Mouse (Mus musculus): ENCODE results near the gene Slc43a3. TPM values are rescaled to one million over a fixed set of nuclear protein-coding genes. Genes with fewer than 3 reads are reported as not detected.

Slc43a3 gene
- polyA plus RNA-seq, 1 experiment, result 4.5 TPM

DNA sequence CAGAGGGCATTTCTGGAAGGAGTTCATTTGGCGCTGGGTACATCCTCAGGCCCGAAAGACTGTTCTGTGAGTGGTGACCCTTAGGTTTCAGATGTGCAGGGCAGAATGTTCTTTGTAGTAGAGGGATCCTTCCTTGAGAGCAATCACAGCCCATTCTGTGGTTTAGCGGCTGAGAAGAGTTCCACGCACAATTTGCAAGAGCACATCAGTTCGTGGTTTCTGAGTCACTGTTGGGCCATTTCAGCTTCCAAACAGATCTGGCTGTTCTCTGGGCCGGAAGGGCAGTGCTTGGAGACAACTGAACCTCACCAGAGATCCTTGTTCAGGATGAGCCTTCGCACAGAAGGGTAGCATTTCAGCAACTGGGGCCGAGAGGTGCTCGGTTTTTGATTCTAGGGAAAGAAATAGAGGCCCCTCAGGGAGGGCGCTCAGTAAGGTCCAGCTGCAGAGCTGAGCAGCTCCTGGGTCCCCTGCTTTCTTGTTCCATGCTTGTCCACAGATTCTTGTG is 16.7 kb upstream of the Slc43a3 start:
- no peak overlapping the region for H3K4me2 ChIP-seq (ENCODE audit: low read depth)
- H3K79me2 ChIP-seq (ENCODE audit: control insufficient read depth, insufficient read depth), result no peaks in the 10 kb centered on the region
- TF ChIP-seq USF1 (IDR thresholded peaks at IDR 0.05; ENCODE audit: low read depth) (no peak), MAX (IDR thresholded peaks at IDR 0.05; ENCODE audit: low read depth) (no peak), MYOD1 (IDR thresholded peaks at IDR 0.05; ENCODE audit: control insufficient read depth in 1 of 3, insufficient read length in 2 of 3, low read depth in 2 of 3) (no peak), TCF12 (IDR thresholded peaks at IDR 0.05; ENCODE audit: insufficient read depth, poor library complexity, severe bottlenecking) (no peak), POLR2A (IDR thresholded peaks at IDR 0.05; ENCODE audit: insufficient read length, low read depth) (no peak), E2F4 (IDR thresholded peaks at IDR 0.05; ENCODE audit: insufficient read depth) (no peak), CEBPB (IDR thresholded peaks at IDR 0.05; ENCODE audit: insufficient read depth, poor library complexity, severe bottlenecking) (no peak)
- H3ac ChIP-seq (ENCODE audit: control insufficient read depth, insufficient read length), result no peak overlapping the region
- no peaks in the 10 kb centered on the region for H3K27me3 ChIP-seq (ENCODE audit: control insufficient read depth, insufficient read depth, insufficient read length)
- H3K4me3 ChIP-seq, result no peak overlapping the region
- no peaks in the 10 kb centered on the region for H3K36me3 ChIP-seq (ENCODE audit: control insufficient read depth, insufficient read depth)

GRCm38 (mm10) chr2:84930186-84930585 is 6.2 kb upstream of the Slc43a3 start:
- no peak overlapping the region for H3K4me2 ChIP-seq (ENCODE audit: low read depth)
- H3K27me3 ChIP-seq (ENCODE audit: control insufficient read depth, insufficient read depth, insufficient read length), result peaks cover 7% of the 10 kb centered on the region
- no peak overlapping the region for H3ac ChIP-seq (ENCODE audit: control insufficient read depth, insufficient read length)
- H3K36me3 ChIP-seq (ENCODE audit: control insufficient read depth, insufficient read depth), result no peaks in the 10 kb centered on the region
- TF ChIP-seq REST (IDR thresholded peaks at IDR 0.05; ENCODE audit: insufficient read depth, insufficient read length), result no peak
- no peak overlapping the region for H3K4me3 ChIP-seq
- H3K79me2 ChIP-seq (ENCODE audit: control insufficient read depth, insufficient read depth), result no peaks in the 10 kb centered on the region

GRCm38 (mm10) chr2:84933992-84934648 is 2.3 kb upstream of the Slc43a3 start:
- Histone ChIP-seq H3K4me3 (no peak overlapping the region), H3K4me2 (ENCODE audit: low read depth) (no peak overlapping the region), H3K79me2 (ENCODE audit: control insufficient read depth, insufficient read depth) (no peaks in the 10 kb centered on the region), H3K27me3 (ENCODE audit: control insufficient read depth, insufficient read depth, insufficient read length) (peaks cover 7% of the 10 kb centered on the region), H3K36me3 (ENCODE audit: control insufficient read depth, insufficient read depth) (no peaks in the 10 kb centered on the region), H3ac (ENCODE audit: control insufficient read depth, insufficient read length) (no peak overlapping the region)
- TF ChIP-seq MYOG (IDR thresholded peaks at IDR 0.05; ENCODE audit: control insufficient read depth in 1 of 3, insufficient read depth in 1 of 3, insufficient read length in 2 of 3, low read depth in 2 of 3) (no peak), POLR2AphosphoS2 (IDR thresholded peaks at IDR 0.05; ENCODE audit: insufficient read length, low read depth) (no peak), TCF3 (IDR thresholded peaks at IDR 0.05; ENCODE audit: insufficient read length, low read depth) (no peak), MAX (IDR thresholded peaks at IDR 0.05; ENCODE audit: low read depth) (no peak), E2F4 (IDR thresholded peaks at IDR 0.05; ENCODE audit: insufficient read depth) (no peak), REST (IDR thresholded peaks at IDR 0.05; ENCODE audit: insufficient read depth, insufficient read length) (no peak), SRF (IDR thresholded peaks at IDR 0.05; ENCODE audit: control insufficient read depth, insufficient read length, low read depth) (no peak), CEBPB (IDR thresholded peaks at IDR 0.05; ENCODE audit: insufficient read depth, poor library complexity, severe bottlenecking) (no peak), USF1 (IDR thresholded peaks at IDR 0.05; ENCODE audit: low read depth) (no peak), TCF12 (IDR thresholded peaks at IDR 0.05; ENCODE audit: insufficient read depth, poor library complexity, severe bottlenecking) (no peak), MYOD1 (IDR thresholded peaks at IDR 0.05; ENCODE audit: control insufficient read depth in 1 of 3, insufficient read length in 2 of 3, low read depth in 2 of 3) (no peak)

- Histone ChIP-seq H3K27me3 (ENCODE audit: control insufficient read depth, insufficient read depth, insufficient read length) (peaks cover 7% of the 10 kb centered on the region), H3K36me3 (ENCODE audit: control insufficient read depth, insufficient read depth) (no peaks in the 10 kb centered on the region), H3K79me2 (ENCODE audit: control insufficient read depth, insufficient read depth) (no peaks in the 10 kb centered on the region), H3ac (ENCODE audit: control insufficient read depth, insufficient read length) (no peak overlapping the region), H3K4me2 (ENCODE audit: low read depth) (no peak overlapping the region), H3K4me3 (no peak overlapping the region)
- no peak for TF ChIP-seq POLR2A (IDR thresholded peaks at IDR 0.05; ENCODE audit: insufficient read length, low read depth)
- TF ChIP-seq TCF12 (IDR thresholded peaks at IDR 0.05; ENCODE audit: insufficient read depth, poor library complexity, severe bottlenecking), result no peak
- TF ChIP-seq MYOG (IDR thresholded peaks at IDR 0.05; ENCODE audit: control insufficient read depth in 1 of 3, insufficient read depth in 1 of 3, insufficient read length in 2 of 3, low read depth in 2 of 3), result no peak
- TF ChIP-seq TCF3 (IDR thresholded peaks at IDR 0.05; ENCODE audit: insufficient read length, low read depth), result no peak
- TF ChIP-seq POLR2AphosphoS2 (IDR thresholded peaks at IDR 0.05; ENCODE audit: insufficient read length, low read depth), result no peak
- no peak for TF ChIP-seq CEBPB (IDR thresholded peaks at IDR 0.05; ENCODE audit: insufficient read depth, poor library complexity, severe bottlenecking)
- no peak for TF ChIP-seq USF1 (IDR thresholded peaks at IDR 0.05; ENCODE audit: low read depth)
- TF ChIP-seq SRF (IDR thresholded peaks at IDR 0.05; ENCODE audit: control insufficient read depth, insufficient read length, low read depth), result no peak
- TF ChIP-seq E2F4 (IDR thresholded peaks at IDR 0.05; ENCODE audit: insufficient read depth), result no peak
- no peak for TF ChIP-seq MYOD1 (IDR thresholded peaks at IDR 0.05; ENCODE audit: control insufficient read depth in 1 of 3, insufficient read length in 2 of 3, low read depth in 2 of 3)
- no peak for TF ChIP-seq MAX (IDR thresholded peaks at IDR 0.05; ENCODE audit: low read depth)
Observed at GRCm38 (mm10) chr2:84934649-84935007, 1.8 kb upstream of the Slc43a3 start.

GRCm38 (mm10) chr2:84935065-84935464 is 1.3 kb upstream of the Slc43a3 start:
- Histone ChIP-seq H3K4me3 (no peak overlapping the region), H3K27me3 (ENCODE audit: control insufficient read depth, insufficient read depth, insufficient read length) (peaks cover 7% of the 10 kb centered on the region), H3K36me3 (ENCODE audit: control insufficient read depth, insufficient read depth) (no peaks in the 10 kb centered on the region), H3K4me2 (ENCODE audit: low read depth) (no peak overlapping the region), H3K79me2 (ENCODE audit: control insufficient read depth, insufficient read depth) (no peaks in the 10 kb centered on the region), H3ac (ENCODE audit: control insufficient read depth, insufficient read length) (no peak overlapping the region)
- no peak for TF ChIP-seq TCF3 (IDR thresholded peaks at IDR 0.05; ENCODE audit: insufficient read length, low read depth)
